Mouse (Mus musculus): ENCODE results near the gene Stk26. TPM values are rescaled to one million over a fixed set of nuclear protein-coding genes. Genes with fewer than 3 reads are reported as not detected.

Gene Stk26
- polyA plus RNA-seq, 1 experiment from 2014 or later = 2.7 TPM

DNA sequence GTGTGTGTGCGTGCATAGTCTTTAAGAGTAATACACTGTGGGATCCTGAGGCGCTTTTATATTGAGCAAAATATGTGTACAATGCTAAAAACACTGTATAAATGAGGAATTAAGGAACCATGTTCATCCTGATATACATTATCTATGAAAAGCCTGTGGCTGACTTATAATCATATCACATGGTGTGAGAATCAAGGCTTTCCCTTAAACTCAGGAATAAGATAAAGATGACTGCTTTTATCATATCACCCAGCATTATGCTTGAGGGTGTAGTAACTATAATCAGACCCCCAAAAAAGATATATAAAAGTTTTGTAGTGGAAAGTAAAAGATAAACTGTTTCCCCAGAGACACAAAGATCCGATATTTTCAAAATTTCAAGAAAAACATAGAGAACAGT is 62.6 kb downstream of the Stk26 start:
- no peaks in the 10 kb centered on the region for H3K27me3 ChIP-seq (ENCODE audit: control insufficient read depth, insufficient read depth, low read length)
- no peak overlapping the region for H3K4me3 ChIP-seq (ENCODE audit: low read depth, low read length)
- no peak for DNase-seq (ENCODE audit: low spot score)
- H3K27ac ChIP-seq (ENCODE audit: low read depth, low read length) = no peak overlapping the region
- ATAC-seq (ENCODE audit: insufficient read depth, low FRiP score, low TSS enrichment) = no peak
- H3K4me1 ChIP-seq (ENCODE audit: control insufficient read depth, insufficient read depth, low read length) = no peaks in the 10 kb centered on the region
- H3K9me3 ChIP-seq (ENCODE audit: control insufficient read depth, low read length) = no peaks in the 10 kb centered on the region
- H3K9ac ChIP-seq (ENCODE audit: low read length) = no peak overlapping the region
- H3K36me3 ChIP-seq (ENCODE audit: control insufficient read depth, insufficient read depth, low read length) = no peaks in the 10 kb centered on the region
- WGBS = 85% methylated on average over 3 of the region's 3 CpGs
- H3K4me2 ChIP-seq (ENCODE audit: low read depth) = no peak overlapping the region

DNA sequence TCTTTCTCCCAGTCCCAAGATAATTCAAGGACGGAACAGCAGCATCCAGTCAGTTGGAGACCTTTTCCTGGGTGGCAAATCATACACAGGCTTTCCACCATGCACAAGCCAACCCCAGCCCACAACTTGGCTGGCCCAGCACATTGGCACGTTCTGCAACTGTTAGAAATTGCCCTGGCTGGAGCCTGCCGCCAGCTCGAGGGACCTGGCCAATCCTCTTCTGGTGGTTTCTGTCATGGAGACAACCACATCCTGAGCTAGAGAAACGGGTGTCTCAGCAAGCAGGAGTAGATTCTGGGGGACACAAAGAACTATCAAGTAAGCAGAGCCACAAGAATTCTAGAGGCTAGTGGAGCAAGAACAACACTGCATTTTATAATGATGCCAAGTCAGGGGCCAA is 69.1 kb downstream of the Stk26 start:
- Histone ChIP-seq H3K27me3 (ENCODE audit: control insufficient read depth, insufficient read depth, low read length) (no peaks in the 10 kb centered on the region), H3K4me2 (ENCODE audit: low read depth) (no peak overlapping the region), H3K36me3 (ENCODE audit: control insufficient read depth, insufficient read depth, low read length) (no peaks in the 10 kb centered on the region), H3K9me3 (ENCODE audit: control insufficient read depth, low read length) (no peaks in the 10 kb centered on the region), H3K27ac (ENCODE audit: low read depth, low read length) (no peak overlapping the region), H3K4me3 (ENCODE audit: low read depth, low read length) (no peak overlapping the region), H3K9ac (ENCODE audit: low read length) (no peak overlapping the region), H3K4me1 (ENCODE audit: control insufficient read depth, insufficient read depth, low read length) (no peaks in the 10 kb centered on the region)
- no peak for ATAC-seq (ENCODE audit: insufficient read depth, low FRiP score, low TSS enrichment)
- DNase-seq (ENCODE audit: low spot score) = no peak
- WGBS = 88% methylated on average over 5 of the region's 5 CpGs

- no peaks in the 10 kb centered on the region for H3K27me3 ChIP-seq (ENCODE audit: control insufficient read depth, insufficient read depth, low read length)
- no peak overlapping the region for H3K27ac ChIP-seq (ENCODE audit: low read depth, low read length)
- H3K4me1 ChIP-seq (ENCODE audit: control insufficient read depth, insufficient read depth, low read length) = no peaks in the 10 kb centered on the region
- no peaks in the 10 kb centered on the region for H3K36me3 ChIP-seq (ENCODE audit: control insufficient read depth, insufficient read depth, low read length)
- no peak overlapping the region for H3K4me2 ChIP-seq (ENCODE audit: low read depth)
- no peak for DNase-seq (ENCODE audit: low spot score)
- no peak overlapping the region for H3K9ac ChIP-seq (ENCODE audit: low read length)
- no peaks in the 10 kb centered on the region for H3K9me3 ChIP-seq (ENCODE audit: control insufficient read depth, low read length)
- no peak overlapping the region for H3K4me3 ChIP-seq (ENCODE audit: low read depth, low read length)
- no peak for ATAC-seq (ENCODE audit: insufficient read depth, low FRiP score, low TSS enrichment)
- WGBS = 36% methylated on average over 3 of the region's 3 CpGs
Observed at GRCm38 (mm10) chrX:50917389-50917788, 76.5 kb downstream of the Stk26 start.

DNA sequence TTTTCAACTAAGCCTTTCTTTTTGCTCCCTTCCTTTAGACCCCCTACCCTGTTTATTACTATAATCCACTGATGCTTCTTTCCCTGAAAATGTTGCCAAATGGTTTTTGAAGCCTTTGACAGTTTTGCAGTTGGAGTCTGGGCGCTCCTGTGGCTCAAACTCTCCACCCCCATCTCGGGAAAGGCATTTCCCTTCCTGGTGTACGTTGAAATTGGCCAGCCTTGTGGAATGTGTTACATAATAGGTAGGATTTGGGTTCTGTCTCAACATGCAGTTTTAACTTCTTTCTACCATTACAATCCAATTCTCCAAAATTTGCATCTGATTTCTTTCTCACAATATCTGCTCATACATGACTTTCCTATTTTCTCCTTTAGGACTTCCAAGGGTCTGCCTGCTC is 77.9 kb downstream of the Stk26 start:
- Histone ChIP-seq H3K4me3 (ENCODE audit: low read depth, low read length) (no peak overlapping the region), H3K4me1 (ENCODE audit: control insufficient read depth, insufficient read depth, low read length) (no peaks in the 10 kb centered on the region), H3K36me3 (ENCODE audit: control insufficient read depth, insufficient read depth, low read length) (no peaks in the 10 kb centered on the region), H3K9ac (ENCODE audit: low read length) (no peak overlapping the region), H3K9me3 (ENCODE audit: control insufficient read depth, low read length) (no peaks in the 10 kb centered on the region), H3K27ac (ENCODE audit: low read depth, low read length) (no peak overlapping the region), H3K27me3 (ENCODE audit: control insufficient read depth, insufficient read depth, low read length) (no peaks in the 10 kb centered on the region), H3K4me2 (ENCODE audit: low read depth) (no peak overlapping the region)
- 50% methylated on average over 3 of the region's 3 CpGs for WGBS
- DNase-seq (ENCODE audit: low spot score) (no peak), ATAC-seq (ENCODE audit: insufficient read depth, low FRiP score, low TSS enrichment) (no peak)

- H3K9ac ChIP-seq (ENCODE audit: low read length) = no peak overlapping the region
- WGBS = 52% methylated on average over 18 of the region's 18 CpGs
- no peak overlapping the region for H3K4me2 ChIP-seq (ENCODE audit: low read depth)
- no peaks in the 10 kb centered on the region for H3K4me1 ChIP-seq (ENCODE audit: control insufficient read depth, insufficient read depth, low read length)
- ATAC-seq (ENCODE audit: insufficient read depth, low FRiP score, low TSS enrichment) = no peak
- DNase-seq (ENCODE audit: low spot score) = no peak
- no peaks in the 10 kb centered on the region for H3K9me3 ChIP-seq (ENCODE audit: control insufficient read depth, low read length)
- H3K36me3 ChIP-seq (ENCODE audit: control insufficient read depth, insufficient read depth, low read length) = no peaks in the 10 kb centered on the region
- no peak overlapping the region for H3K27ac ChIP-seq (ENCODE audit: low read depth, low read length)
- H3K4me3 ChIP-seq (ENCODE audit: low read depth, low read length) = no peak overlapping the region
- no peaks in the 10 kb centered on the region for H3K27me3 ChIP-seq (ENCODE audit: control insufficient read depth, insufficient read depth, low read length)
Observed at GRCm38 (mm10) chrX:50924629-50925364, 84.0 kb downstream of the Stk26 start.

DNA sequence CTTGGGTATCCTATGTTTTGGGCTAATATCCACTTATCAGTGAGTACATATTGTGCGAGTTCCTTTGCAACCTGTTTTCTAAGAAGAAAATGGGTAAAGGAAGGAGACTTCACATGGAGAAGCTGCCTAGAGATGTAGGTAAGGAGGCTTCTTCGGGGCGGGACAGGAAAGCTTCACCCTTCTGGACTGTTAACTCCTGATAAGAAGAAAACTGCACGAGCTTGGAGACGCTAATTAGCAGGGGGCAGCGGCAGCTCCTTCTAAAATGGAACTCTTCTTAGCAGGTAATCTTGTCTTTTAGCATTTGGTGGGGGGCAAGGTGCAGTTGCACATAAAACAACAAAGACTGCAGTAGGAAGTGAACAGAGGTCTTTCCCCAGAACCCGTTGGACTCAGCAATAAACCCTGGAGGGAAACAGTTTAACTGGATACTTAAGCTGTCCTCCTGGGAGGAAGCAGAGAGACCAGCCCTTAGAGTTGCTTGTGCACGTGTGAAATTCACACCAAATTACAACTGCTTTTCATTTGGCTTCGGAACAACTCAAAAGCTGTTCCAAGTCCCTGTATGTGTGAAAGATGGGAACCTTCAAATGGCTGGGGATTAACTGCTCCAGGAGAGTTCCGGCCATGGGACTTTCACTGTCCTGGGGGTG is 86.2 kb downstream of the Stk26 start:
- 62% methylated on average over 10 of the region's 10 CpGs for WGBS
- Histone ChIP-seq H3K36me3 (ENCODE audit: control insufficient read depth, insufficient read depth, low read length) (no peaks in the 10 kb centered on the region), H3K27me3 (ENCODE audit: control insufficient read depth, insufficient read depth, low read length) (no peaks in the 10 kb centered on the region), H3K9me3 (ENCODE audit: control insufficient read depth, low read length) (no peaks in the 10 kb centered on the region), H3K4me2 (ENCODE audit: low read depth) (no peak overlapping the region), H3K27ac (ENCODE audit: low read depth, low read length) (no peak overlapping the region), H3K4me1 (ENCODE audit: control insufficient read depth, insufficient read depth, low read length) (no peaks in the 10 kb centered on the region), H3K9ac (ENCODE audit: low read length) (no peak overlapping the region), H3K4me3 (ENCODE audit: low read depth, low read length) (no peak overlapping the region)
- DNase-seq (ENCODE audit: low spot score) = no peak
- ATAC-seq (ENCODE audit: insufficient read depth, low FRiP score, low TSS enrichment) = no peak

- H3K9ac ChIP-seq (ENCODE audit: low read length) = no peak overlapping the region
- H3K9me3 ChIP-seq (ENCODE audit: control insufficient read depth, low read length) = no peaks in the 10 kb centered on the region
- H3K36me3 ChIP-seq (ENCODE audit: control insufficient read depth, insufficient read depth, low read length) = no peaks in the 10 kb centered on the region
- ATAC-seq (ENCODE audit: insufficient read depth, low FRiP score, low TSS enrichment) = no peak
- no peak overlapping the region for H3K27ac ChIP-seq (ENCODE audit: low read depth, low read length)
- DNase-seq (ENCODE audit: low spot score) = no peak
- H3K4me2 ChIP-seq (ENCODE audit: low read depth) = no peak overlapping the region
- no peaks in the 10 kb centered on the region for H3K4me1 ChIP-seq (ENCODE audit: control insufficient read depth, insufficient read depth, low read length)
- 55% methylated on average over 3 of the region's 3 CpGs for WGBS
- H3K4me3 ChIP-seq (ENCODE audit: low read depth, low read length) = no peak overlapping the region
- no peaks in the 10 kb centered on the region for H3K27me3 ChIP-seq (ENCODE audit: control insufficient read depth, insufficient read depth, low read length)
Observed at GRCm38 (mm10) chrX:50930309-50930708, 89.5 kb downstream of the Stk26 start.

- no peaks in the 10 kb centered on the region for H3K36me3 ChIP-seq (ENCODE audit: control insufficient read depth, insufficient read depth, low read length)
- H3K4me1 ChIP-seq (ENCODE audit: control insufficient read depth, insufficient read depth, low read length) = no peaks in the 10 kb centered on the region
- no peak overlapping the region for H3K4me2 ChIP-seq (ENCODE audit: low read depth)
- 88% methylated on average over 3 of the region's 3 CpGs for WGBS
- H3K9ac ChIP-seq (ENCODE audit: low read length) = no peak overlapping the region
- DNase-seq (ENCODE audit: low spot score) = no peak
- no peaks in the 10 kb centered on the region for H3K9me3 ChIP-seq (ENCODE audit: control insufficient read depth, low read length)
- no peak overlapping the region for H3K4me3 ChIP-seq (ENCODE audit: low read depth, low read length)
- ATAC-seq (ENCODE audit: insufficient read depth, low FRiP score, low TSS enrichment) = no peak
- no peaks in the 10 kb centered on the region for H3K27me3 ChIP-seq (ENCODE audit: control insufficient read depth, insufficient read depth, low read length)
- no peak overlapping the region for H3K27ac ChIP-seq (ENCODE audit: low read depth, low read length)
Observed at GRCm38 (mm10) chrX:50937117-50937516, 96.3 kb downstream of the Stk26 start.

- no peaks in the 10 kb centered on the region for H3K4me1 ChIP-seq (ENCODE audit: control insufficient read depth, insufficient read depth, low read length)
- H3K4me2 ChIP-seq (ENCODE audit: low read depth) = no peak within 1 kb of the TSS
- H3K4me3 ChIP-seq (ENCODE audit: low read depth, low read length) = no peak within 1 kb of the TSS
- 75% methylated on average over 14 of the region's 14 CpGs for WGBS
- ATAC-seq (ENCODE audit: insufficient read depth, low FRiP score, low TSS enrichment) (no peak), DNase-seq (ENCODE audit: low spot score) (no peak)
- H3K9ac ChIP-seq (ENCODE audit: low read length) = no peak within 1 kb of the TSS
- no peaks in the 10 kb centered on the region for H3K36me3 ChIP-seq (ENCODE audit: control insufficient read depth, insufficient read depth, low read length)
- H3K9me3 ChIP-seq (ENCODE audit: control insufficient read depth, low read length) = no peaks in the 10 kb centered on the region
- H3K27me3 ChIP-seq (ENCODE audit: control insufficient read depth, insufficient read depth, low read length) = no peaks in the 10 kb centered on the region
- H3K27ac ChIP-seq (ENCODE audit: low read depth, low read length) = no peak within 1 kb of the TSS
Observed at GRCm38 (mm10) chrX:50942610-50943009, 101.8 kb downstream of the Stk26 start, which contains the start of gene Frmd7. TSS of gene Frmd7 (minus strand) at chrX:50942710.

Measured in neural tube, embryonic 11.5 days (tissue).